Mouse (Mus musculus) heart, postnatal 0 days (tissue): ENCODE measurements around the gene Abcb9.

ENCODE experiments used
- CTCF ChIP-seq: IDR thresholded peaks from 2 replicates; pipeline ENCODE4 v1.5.1; 2016; ENCODE audit warnings: antibody characterized with exemption, control low read depth, low read depth
- EP300 ChIP-seq: IDR thresholded peaks from 2 replicates; pipeline ENCODE4 v1.6.1; 2016; ENCODE audit warnings: antibody characterized with exemption, low read depth

DNA sequence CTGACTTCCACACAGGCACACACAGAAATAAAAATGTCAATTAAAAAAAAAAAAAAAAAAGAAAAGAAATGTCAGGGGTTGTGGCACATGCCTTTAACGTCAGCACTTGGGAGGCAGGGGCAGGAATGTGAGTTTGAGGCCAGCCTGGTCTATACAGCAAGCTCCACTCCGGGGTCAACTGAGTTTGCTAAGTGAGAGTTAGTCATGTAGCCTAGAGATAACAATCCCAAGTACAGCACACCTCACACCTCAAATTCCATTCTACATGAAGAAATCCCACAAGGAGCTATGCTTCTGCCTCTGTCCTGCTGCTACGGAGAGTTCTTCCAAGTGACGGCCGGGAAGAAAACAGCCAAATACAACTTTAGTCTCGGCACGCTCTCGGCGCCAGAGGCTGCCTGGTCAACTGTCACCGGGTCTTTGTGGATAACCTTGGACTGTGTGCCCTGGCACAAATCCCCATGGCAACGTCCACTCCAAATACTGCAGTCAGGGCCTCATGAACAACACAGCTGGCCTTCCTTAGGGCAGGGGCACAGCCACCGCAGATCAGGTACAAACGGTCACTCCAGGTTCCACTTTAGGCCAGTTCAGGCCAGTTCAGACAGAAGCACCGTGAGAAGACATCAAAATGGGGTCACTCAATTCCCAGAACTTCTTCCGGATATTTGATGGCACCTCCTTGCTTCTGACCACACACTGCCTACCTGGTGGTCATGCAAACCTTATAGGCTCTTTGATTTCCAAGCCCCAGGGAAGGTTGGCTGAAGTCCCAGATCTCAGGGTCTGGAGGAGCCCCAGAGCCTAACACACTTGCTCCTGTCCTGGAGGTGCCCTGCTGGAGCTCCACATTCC is 69.8 kb downstream of the Abcb9 start:
- TF ChIP-seq EP300 (no peak), CTCF (no peak)
